Mouse (Mus musculus) CD4-positive naive resting alpha-beta T cell, adult 57 days (primary cell): ENCODE measurements around the gene Gsc2. TPM values are rescaled to one million over a fixed set of nuclear protein-coding genes. Genes with fewer than 3 reads are reported as not detected.

ENCODE experiments used
- total RNA-seq: library from RNA; stranded (reverse); gene quantifications from one replicate; pipeline ENCODE4 v1.2.4, GENCODE M21; 2023

The Gsc2 gene
- not detected for total RNA-seq

GRCm38 (mm10) chr16:17914307-17915249 lies at the start of gene Gsc2:
Gene Gsc2, minus strand, starts transcription at chr16:17915059.

GRCm38 (mm10) chr16:17928087-17928580 lies 13.3 kb upstream of the Gsc2 start, which contains the start of gene Slc25a1:
Gene Slc25a1, minus strand, starts transcription at chr16:17928219.

GRCm38 (mm10) chr16:17911052-17911595 lies 3.7 kb downstream of the Gsc2 start, which contains the start of gene Ess2:
Gene Ess2, minus strand, starts transcription at chr16:17911348.

GRCm38 (mm10) chr16:17898462-17898861 lies 16.4 kb downstream of the Gsc2 start, which contains the start of the genes Dgcr2 and Tssk2:
Gene Dgcr2, minus strand, starts transcription at chr16:17898562.
Gene Tssk2, plus strand, starts transcription at chr16:17898637.

GRCm38 (mm10) chr16:17893923-17894322 lies 20.9 kb downstream of the Gsc2 start, which contains the start of gene Tssk1:
Gene Tssk1, plus strand, starts transcription at chr16:17894223.

GRCm38 (mm10) chr16:17891567-17891959 lies 23.3 kb downstream of the Gsc2 start, which contains the start of gene Gm20518:
Gene Gm20518, minus strand, starts transcription at chr16:17891671.

Other genes starting within 250 kb of the Gsc2 start
- gene Med15, start 182.2 kb downstream of the Gsc2 start, total RNA-seq: 137 TPM
- gene Klhl22, start 155.4 kb downstream of the Gsc2 start, total RNA-seq: 22.1 TPM
- 0.53 TPM for gene Scarf2, start 117.8 kb downstream of the Gsc2 start, total RNA-seq
- gene B830017H08Rik, start 81.9 kb downstream of the Gsc2 start, total RNA-seq: not detected
- gene Car15, start 76.7 kb downstream of the Gsc2 start, total RNA-seq: 17.4 TPM
- 4.2 TPM for gene Gm20518, start 23.4 kb downstream of the Gsc2 start, total RNA-seq
- not detected for gene Tssk1, start 20.8 kb downstream of the Gsc2 start, total RNA-seq
- 73.1 TPM for gene Dgcr2, start 16.5 kb downstream of the Gsc2 start, total RNA-seq
- gene Tssk2, start 16.4 kb downstream of the Gsc2 start, total RNA-seq: not detected
- gene Ess2, start 3.7 kb downstream of the Gsc2 start, total RNA-seq: 72.0 TPM
- 15.7 TPM for gene Slc25a1, start 13.2 kb upstream of the Gsc2 start, total RNA-seq
- gene Vpreb2, start 65.4 kb upstream of the Gsc2 start, total RNA-seq: not detected
- gene Dgcr6, start 137.8 kb upstream of the Gsc2 start, total RNA-seq: 5.5 TPM
- 6.0 TPM for gene Prodh, start 175.1 kb upstream of the Gsc2 start, total RNA-seq
- not detected for gene Rtn4r, start 212.6 kb upstream of the Gsc2 start, total RNA-seq